13 mouse cellular contexts compared by ENCODE assay signal in genomic region chr8:123100288-123100687, GRCm38 (mm10). TPM values are rescaled to one million over a fixed set of nuclear protein-coding genes. Genes with fewer than 3 reads are reported as not detected.
DNase-seq lines count a peak whose midpoint lies in the region; ATAC-seq and TF ChIP-seq lines count a peak whose summit lies in the region.
"Had no signal": no experiment of that assay in that cellular context is flagged by ENCODE, and none has a peak within 500 bp of the region (broad histone marks: within the 10 kb centered on the region; RNA-seq: fewer than 3 reads in every experiment).

No protein-coding gene starts in this region.

- peaks cover 26% of the 10 kb centered on the region for H3K4me1 ChIP-seq in liver, embryonic 13.5 days (replicated peaks)

- no peaks in the 10 kb centered on the region for H3K27me3 ChIP-seq in liver, embryonic 13.5 days
- H3K27me3 ChIP-seq in myocyte (ENCODE audit: control insufficient read depth, insufficient read depth, insufficient read length), result no peaks in the 10 kb centered on the region
- H3K27me3 ChIP-seq: forebrain, embryonic 13.5 days had no signal

- no peaks in the 10 kb centered on the region for H3K9me3 ChIP-seq in liver, embryonic 13.5 days (replicated peaks)
- H3K9me3 ChIP-seq: forebrain, embryonic 13.5 days had no signal

- no peak for ATAC-seq in liver, embryonic 13.5 days (ENCODE audit: low read depth)
- ATAC-seq in megakaryocyte-erythroid progenitor cell, adult 5-6 weeks (replicated peaks; ENCODE audit: low FRiP score, low TSS enrichment, poor library complexity, severe bottlenecking), result no peak
- ATAC-seq: forebrain, embryonic 13.5 days had no signal

- no peak overlapping the region for H3K9ac ChIP-seq in liver, embryonic 13.5 days
- H3K9ac ChIP-seq: forebrain, embryonic 13.5 days had no signal

- H3K27ac ChIP-seq in liver, embryonic 13.5 days, result 0 out of 2 replicates have a peak overlapping the region, but pooled peaks have one; percentile 18
- H3K27ac ChIP-seq: forebrain, embryonic 13.5 days had no signal

- H3K4me3 ChIP-seq in liver, embryonic 13.5 days (replicated peaks), result no peak overlapping the region
- no peak overlapping the region for H3K4me3 ChIP-seq in myocyte
- H3K4me3 ChIP-seq: forebrain, embryonic 13.5 days had no signal

- WGBS in liver, embryonic 13.5 days (ENCODE audit: insufficient replicate concordance), result 62% methylated on average over 8 of the region's 8 CpGs

- TF ChIP-seq POLR2A in myocyte (IDR thresholded peaks at IDR 0.05; ENCODE audit: insufficient read length, low read depth), result no peak

- H3ac ChIP-seq in myocyte (ENCODE audit: control insufficient read depth, insufficient read length), result no peak overlapping the region

- H3K79me2 ChIP-seq in myocyte (ENCODE audit: control insufficient read depth, insufficient read depth), result peaks cover 22% of the 10 kb centered on the region

- no peak for DNase-seq in liver, embryonic 13.5 days
- no peak for DNase-seq in liver
- DNase-seq in NIH3T3 (ENCODE audit: low read depth), result peak; percentile 92
- DNase-seq in fat pad, adult 2 months (ENCODE audit: extremely low read depth, low read depth, low spot score), result peak; percentile 56
- no peak for DNase-seq in thymus, postnatal 25 days
- no peak for DNase-seq in right cerebral cortex, postnatal 36 days (ENCODE audit: low spot score in 2 of 2)
- DNase-seq: kidney, postnatal 10 days; left cerebral cortex, postnatal 4 days; right cerebral cortex, adult 18-20 months; thymus, postnatal 36 days had no signal

- no peak overlapping the region for H3K4me2 ChIP-seq in liver, embryonic 13.5 days
- no peak overlapping the region for H3K4me2 ChIP-seq in myocyte (ENCODE audit: low read depth)
- H3K4me2 ChIP-seq: forebrain, embryonic 13.5 days had no signal

- H3K36me3 ChIP-seq in liver, embryonic 13.5 days, result peaks cover 49% of the 10 kb centered on the region
- H3K36me3 ChIP-seq in myocyte (ENCODE audit: control insufficient read depth, insufficient read depth), result peaks cover 18% of the 10 kb centered on the region

TF ChIP-seq in myocyte, 11 proteins besides CTCF, POLR2A, EP300 and RAD21:
- TF ChIP-seq USF1 (IDR thresholded peaks at IDR 0.05; ENCODE audit: low read depth) (no peak), CEBPB (IDR thresholded peaks at IDR 0.05; ENCODE audit: insufficient read depth, poor library complexity, severe bottlenecking) (peak; percentile 13; the same call in 1 of the 2 replicates), SRF (IDR thresholded peaks at IDR 0.05; ENCODE audit: control insufficient read depth, insufficient read length, low read depth) (no peak), POLR2AphosphoS2 (IDR thresholded peaks at IDR 0.05; ENCODE audit: insufficient read length, low read depth) (no peak)
TF ChIP-seq in myocyte: peak in this region for 1.

RNA-seq across cellular contexts. Expression of gene Rpl13, which starts 1.9 kb away (rescaled TPM):
- polyA plus RNA-seq in liver, embryonic 13.5 days (2015; fragmentation: Nextera tagmentation; extraction: Ambion mirVana), result 1,172 and 1,189 TPM in 2 replicates
- polyA plus RNA-seq in myocyte (2012; fragmentation: generic; extraction: Trizol), result 3,059 TPM
- 2,414 and 2,637 TPM in 2 replicates for total RNA-seq in megakaryocyte-erythroid progenitor cell, adult 5-6 weeks (2014; fragmentation: Nextera tagmentation)
- 3,345 and 3,531 TPM in 2 replicates for total RNA-seq in megakaryocyte-erythroid progenitor cell, adult 5-6 weeks (2017)

RNA-seq across cellular contexts. Expression of gene Cpne7, which starts 16.9 kb away (rescaled TPM):
- 1.2 TPM in 2 replicates for polyA plus RNA-seq in liver, embryonic 13.5 days (2015; fragmentation: Nextera tagmentation; extraction: Ambion mirVana)
- 0.16 TPM for polyA plus RNA-seq in myocyte (2012; fragmentation: generic; extraction: Trizol)
- total RNA-seq in megakaryocyte-erythroid progenitor cell, adult 5-6 weeks (2014; fragmentation: Nextera tagmentation), result 1.5 and 2.3 TPM in 2 replicates
- total RNA-seq in megakaryocyte-erythroid progenitor cell, adult 5-6 weeks (2017), result 1.0 and 1.2 TPM in 2 replicates

RNA-seq across cellular contexts. Expression of gene Spg7, which starts 37.5 kb away (rescaled TPM):
- 25.3 and 25.7 TPM in 2 replicates for polyA plus RNA-seq in liver, embryonic 13.5 days (2015; fragmentation: Nextera tagmentation; extraction: Ambion mirVana)
- polyA plus RNA-seq in myocyte (2012; fragmentation: generic; extraction: Trizol), result 83.4 TPM
- total RNA-seq in megakaryocyte-erythroid progenitor cell, adult 5-6 weeks (2014; fragmentation: Nextera tagmentation), result 89.0 and 94.3 TPM in 2 replicates
- 60.1 and 68.2 TPM in 2 replicates for total RNA-seq in megakaryocyte-erythroid progenitor cell, adult 5-6 weeks (2017)

RNA-seq across cellular contexts. Expression of gene Sult5a1, which starts 57.8 kb away (rescaled TPM):
- polyA plus RNA-seq in liver, embryonic 13.5 days (2015; fragmentation: Nextera tagmentation; extraction: Ambion mirVana), result 1.0 and 1.3 TPM in 2 replicates
- polyA plus RNA-seq in myocyte (2012; fragmentation: generic; extraction: Trizol), result 0.08 TPM
- total RNA-seq in megakaryocyte-erythroid progenitor cell, adult 5-6 weeks (2014; fragmentation: Nextera tagmentation), result not detected in 2 replicates
- total RNA-seq in megakaryocyte-erythroid progenitor cell, adult 5-6 weeks (2017), result not detected in 2 replicates
- total RNA-seq: left cerebral cortex, postnatal 4 days had no signal

RNA-seq across cellular contexts. Expression of gene Ankrd11, which starts 58.2 kb away (rescaled TPM):
- 10.7 and 13.6 TPM in 2 replicates for polyA plus RNA-seq in liver, embryonic 13.5 days (2015; fragmentation: Nextera tagmentation; extraction: Ambion mirVana)
- polyA plus RNA-seq in myocyte (2012; fragmentation: generic; extraction: Trizol), result 56.4 TPM
- total RNA-seq in megakaryocyte-erythroid progenitor cell, adult 5-6 weeks (2014; fragmentation: Nextera tagmentation), result 97.9 and 99.4 TPM in 2 replicates
- total RNA-seq in megakaryocyte-erythroid progenitor cell, adult 5-6 weeks (2017), result 57.1 and 57.3 TPM in 2 replicates

Comparison
In these comparisons a context has a peak if more than half of its experiments do, and no peak if none do; other contexts are left out.
1. DNase-seq: peak in NIH3T3 (single experiment) and fat pad, adult 2 months (single experiment); none in liver, embryonic 13.5 days (single experiment), liver (single experiment), thymus, postnatal 25 days (single experiment) and right cerebral cortex, postnatal 36 days (0 of 2).